Mouse (Mus musculus): ENCODE results near the gene Hbb-bt.
"Not testable (repeated sequence)": the region's sequence is repeated elsewhere in the genome, so short reads cannot be mapped to it uniquely, and the experiment has no call there.

- TF ChIP-seq POU5F1 (IDR thresholded peaks at IDR 0.05; ENCODE audit: borderline replicate concordance, low read length); CTCF (conservative IDR thresholded peaks at IDR 0.05; ENCODE audit: low read length); NANOG (IDR thresholded peaks at IDR 0.05; ENCODE audit: borderline replicate concordance, low read length): not testable (repeated sequence)
These were observed 5.7 kb downstream of the Hbb-bt start for GRCm38 (mm10) chr7:103808120-103808519.
